Mouse (Mus musculus) ovary, postnatal 14 days (tissue): ENCODE measurements around the gene Armh3.

Experiments used
- DNase-seq: peaks from one replicate; pipeline ENCODE4 v3.0.0; 2022; ENCODE audit warnings: low spot score

Armh3 gene

GRCm38 (mm10) chr19:45997785-45998693, at the start of gene Armh3:
TSS of gene Armh3 (minus strand) at chr19:45998488.
- peak; percentile 81 for DNase-seq

DNA sequence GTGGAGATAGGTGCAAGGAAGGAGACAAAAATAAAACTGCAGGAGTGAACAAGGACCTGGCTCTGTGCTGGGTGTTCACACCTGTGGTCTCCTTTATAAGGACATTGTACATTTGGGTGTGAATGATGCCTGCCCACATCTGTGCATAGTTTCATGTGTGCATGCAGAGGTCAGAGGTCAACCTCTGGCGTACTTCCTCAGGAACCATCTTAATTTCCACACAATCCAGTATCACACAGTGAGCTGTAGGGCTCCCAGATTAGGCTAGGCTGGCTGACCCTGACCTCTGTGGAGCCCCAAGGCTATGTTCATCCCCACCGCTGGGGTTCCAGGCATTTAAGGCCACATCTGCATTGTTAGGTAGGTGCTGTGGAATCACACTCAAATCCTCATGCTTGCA, 49.1 kb upstream of the Armh3 start:
- no peak for DNase-seq

GRCm38 (mm10) chr19:46046621-46047025, 48.3 kb upstream of the Armh3 start:
- DNase-seq, result no peak

- peak; percentile 45 for DNase-seq
These were observed 47.5 kb upstream of the Armh3 start for GRCm38 (mm10) chr19:46045696-46046311.

DNA sequence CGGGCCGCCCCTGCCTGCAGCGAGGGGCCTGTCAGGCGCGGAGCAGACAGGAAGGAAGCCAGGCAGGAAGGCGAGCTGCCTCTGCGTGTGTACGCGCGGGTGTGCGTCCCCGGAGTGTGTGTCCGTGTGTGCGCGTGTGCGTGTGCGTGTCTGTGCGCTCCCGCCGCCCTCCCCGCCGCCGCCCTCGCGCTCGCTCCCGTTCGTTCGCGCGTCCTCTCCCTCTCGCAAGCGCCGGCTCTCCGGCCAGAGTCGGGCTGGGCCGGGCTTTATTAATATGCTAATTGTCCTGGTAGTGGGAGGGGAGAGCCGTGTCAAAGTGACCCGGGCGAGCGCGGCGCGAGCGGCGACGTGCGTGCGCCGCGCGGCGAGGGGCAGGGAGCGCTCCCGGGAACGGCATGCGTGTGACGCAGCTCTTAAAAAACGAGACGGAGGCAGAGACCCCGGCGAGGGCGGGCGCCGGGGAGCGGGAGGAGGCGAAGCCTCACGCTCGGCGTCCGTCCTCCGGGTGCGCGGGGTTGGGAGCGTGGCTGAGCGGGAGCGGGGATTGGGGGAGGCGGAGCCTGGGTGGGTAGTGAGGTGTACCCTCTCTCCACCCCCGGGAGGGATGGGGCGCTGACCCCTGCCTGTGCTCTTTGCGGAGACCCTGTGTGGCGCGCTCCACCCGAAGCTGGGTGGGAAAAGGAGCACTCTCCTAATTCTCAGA, 46.9 kb upstream of the Armh3 start, which contains the start of gene Ldb1:
Gene Ldb1 (minus strand): TSS at position 222 of the 703 bp plus-strand sequence.
- DNase-seq, result peak; percentile 80

- DNase-seq, result no peak
These were observed 46.1 kb upstream of the Armh3 start, which contains the start of gene Pprc1 for GRCm38 (mm10) chr19:46044271-46044992. TSS of gene Pprc1 (plus strand) at chr19:46044886.

DNA sequence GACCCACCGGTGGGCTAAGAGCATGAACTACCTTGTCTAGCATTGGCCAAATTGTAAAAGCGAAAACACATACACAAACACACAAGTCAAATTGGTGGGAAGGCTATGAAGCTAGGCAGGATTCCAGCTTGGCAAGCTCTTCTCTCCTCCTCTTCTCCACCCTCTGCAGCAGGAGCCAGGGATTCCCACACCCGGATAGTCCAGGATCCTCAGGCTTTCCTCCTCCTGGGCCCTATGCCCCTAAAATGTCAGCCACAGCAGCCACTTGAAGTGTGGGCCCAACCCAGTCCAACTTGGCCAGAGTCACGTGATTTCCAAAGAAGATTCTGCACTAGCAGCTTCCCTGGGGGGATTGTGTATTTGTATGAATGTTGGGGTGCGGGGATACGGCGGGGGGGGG, 45.1 kb upstream of the Armh3 start:
- DNase-seq, result no peak

GRCm38 (mm10) chr19:46042476-46043011, 44.3 kb upstream of the Armh3 start:
- no peak for DNase-seq

- DNase-seq, result peak; percentile 89
These were observed 43.7 kb upstream of the Armh3 start for GRCm38 (mm10) chr19:46041933-46042475.

DNA sequence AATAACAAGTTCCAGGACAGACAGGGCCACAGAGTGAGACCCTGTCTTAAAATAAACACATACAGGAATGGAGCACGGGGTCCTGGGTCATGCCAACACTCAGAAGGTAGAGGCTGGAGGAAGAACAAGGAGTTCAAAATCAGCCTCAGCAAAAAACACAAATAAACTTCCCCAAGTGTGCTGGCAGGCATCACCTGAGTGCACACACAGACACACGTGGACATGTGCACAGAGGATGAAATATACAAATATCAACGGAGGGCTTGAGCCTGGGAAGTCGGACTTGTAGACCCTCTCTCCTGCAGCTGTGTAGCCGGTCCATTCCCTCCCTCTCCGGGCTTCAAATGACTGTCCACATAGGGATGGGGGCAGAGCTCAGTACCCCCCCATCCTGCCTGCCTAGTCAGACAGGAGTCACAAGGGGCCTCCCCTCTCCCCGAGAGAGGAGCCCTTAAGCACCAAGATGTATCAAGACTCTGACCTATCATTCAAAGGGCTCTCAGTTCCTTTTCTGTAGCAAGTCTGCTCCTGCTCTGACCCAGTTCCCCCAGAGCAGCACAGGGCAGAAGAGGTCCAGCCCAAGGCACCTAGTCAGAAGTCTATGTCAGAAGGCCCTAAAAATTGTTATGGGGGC, 43.1 kb upstream of the Armh3 start:
- DNase-seq, result no peak

DNA sequence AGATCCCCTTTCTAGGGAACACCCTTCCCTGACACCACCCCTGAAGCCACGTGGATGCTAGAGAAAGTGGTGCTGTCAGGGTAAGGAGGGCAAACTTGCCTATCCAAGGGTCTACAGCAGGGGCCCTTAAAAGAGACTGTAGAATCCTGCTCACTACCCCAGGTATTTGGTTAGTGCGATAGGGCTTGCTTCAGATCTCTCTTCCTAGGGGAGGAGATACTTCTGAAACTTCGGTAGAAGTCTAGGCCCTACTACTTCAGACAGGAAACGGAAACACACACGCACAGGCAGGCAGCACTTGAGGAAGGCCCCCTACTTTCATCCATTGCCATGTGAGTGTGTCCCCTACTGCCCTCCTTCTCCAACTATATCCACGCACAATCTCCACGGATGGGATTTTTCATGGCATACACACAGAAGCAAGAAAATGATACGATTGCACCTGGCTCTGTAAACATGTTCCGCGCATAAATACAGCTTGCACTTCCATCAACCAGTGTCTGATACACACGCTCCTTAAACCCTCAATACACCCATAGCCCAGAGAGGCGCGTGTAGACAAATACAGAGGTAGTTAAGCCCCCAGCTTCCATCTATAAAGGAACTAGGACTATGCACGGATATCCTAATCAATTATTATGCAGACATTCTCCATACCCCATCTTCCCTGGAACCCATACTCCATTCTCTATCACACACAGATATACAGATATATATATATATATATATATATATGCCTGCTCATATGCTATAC, 42.0 kb upstream of the Armh3 start:
- DNase-seq, result no peak

DNA sequence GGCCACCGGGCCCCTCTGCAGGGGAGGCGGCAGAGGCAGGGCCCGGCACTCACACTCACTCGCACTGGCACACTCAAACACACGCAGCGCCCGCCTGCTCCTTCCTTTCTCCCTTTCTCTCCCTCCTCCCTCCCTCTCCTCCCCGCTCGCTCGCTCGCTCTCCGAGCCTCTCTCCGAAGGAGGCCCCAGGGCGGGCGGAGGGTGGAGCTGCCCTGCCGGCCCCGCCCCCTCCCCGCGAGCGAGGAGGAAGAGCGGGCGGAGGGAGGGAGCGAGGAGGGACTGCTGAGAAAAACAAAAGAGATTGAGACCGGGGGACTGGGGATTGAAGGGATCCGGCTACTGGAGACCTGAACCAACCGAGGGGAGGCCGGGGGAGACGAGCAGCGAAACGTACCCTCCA, 41.2 kb upstream of the Armh3 start:
- DNase-seq, result peak; percentile 81

- no peak for DNase-seq
These were observed 40.6 kb upstream of the Armh3 start for GRCm38 (mm10) chr19:46038851-46039260.

DNA sequence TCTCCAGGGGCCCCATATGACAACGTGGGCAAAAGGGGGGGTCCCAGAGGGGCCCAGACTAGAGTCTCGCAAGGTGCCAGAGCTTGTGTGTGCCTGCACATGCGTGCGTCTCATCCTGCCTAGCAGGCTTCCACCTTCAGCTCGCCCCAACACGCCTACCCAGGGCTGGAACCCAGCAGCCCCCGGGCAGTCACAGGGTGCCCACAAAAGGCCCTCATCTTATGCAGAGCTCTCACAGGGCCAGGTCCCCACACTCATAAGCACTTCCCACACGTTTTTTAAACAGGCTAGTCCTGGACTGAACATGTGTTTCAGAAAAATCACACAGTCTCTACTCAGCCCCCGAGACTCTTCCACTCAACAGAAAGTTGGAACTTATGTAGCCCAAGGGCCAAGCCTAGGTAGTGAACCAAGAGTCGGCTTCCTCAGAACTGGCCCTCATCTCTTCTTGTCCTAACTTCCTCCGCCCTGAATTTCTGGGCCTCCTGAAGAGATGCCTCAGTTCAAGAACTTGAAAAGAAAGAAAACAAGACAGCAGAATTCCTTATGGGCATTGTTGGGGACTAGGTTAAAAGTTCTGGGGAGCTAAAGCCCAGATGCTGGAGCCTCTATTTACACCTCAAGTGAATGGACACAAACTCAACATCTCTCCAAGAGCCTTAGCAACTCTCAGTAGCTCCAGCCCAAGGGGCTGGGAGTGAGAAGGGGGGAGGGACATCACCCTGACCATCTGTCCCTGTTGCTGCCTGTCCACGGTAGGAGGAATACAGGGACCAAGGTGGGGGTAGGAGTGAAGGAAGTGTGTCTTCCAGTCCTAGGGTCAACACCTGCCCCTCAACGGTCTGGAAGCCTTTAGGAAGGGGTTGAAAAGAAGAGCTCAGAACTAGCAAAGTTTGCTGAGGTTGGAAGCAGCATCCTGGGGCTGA, 39.9 kb upstream of the Armh3 start:
- no peak for DNase-seq

DNA sequence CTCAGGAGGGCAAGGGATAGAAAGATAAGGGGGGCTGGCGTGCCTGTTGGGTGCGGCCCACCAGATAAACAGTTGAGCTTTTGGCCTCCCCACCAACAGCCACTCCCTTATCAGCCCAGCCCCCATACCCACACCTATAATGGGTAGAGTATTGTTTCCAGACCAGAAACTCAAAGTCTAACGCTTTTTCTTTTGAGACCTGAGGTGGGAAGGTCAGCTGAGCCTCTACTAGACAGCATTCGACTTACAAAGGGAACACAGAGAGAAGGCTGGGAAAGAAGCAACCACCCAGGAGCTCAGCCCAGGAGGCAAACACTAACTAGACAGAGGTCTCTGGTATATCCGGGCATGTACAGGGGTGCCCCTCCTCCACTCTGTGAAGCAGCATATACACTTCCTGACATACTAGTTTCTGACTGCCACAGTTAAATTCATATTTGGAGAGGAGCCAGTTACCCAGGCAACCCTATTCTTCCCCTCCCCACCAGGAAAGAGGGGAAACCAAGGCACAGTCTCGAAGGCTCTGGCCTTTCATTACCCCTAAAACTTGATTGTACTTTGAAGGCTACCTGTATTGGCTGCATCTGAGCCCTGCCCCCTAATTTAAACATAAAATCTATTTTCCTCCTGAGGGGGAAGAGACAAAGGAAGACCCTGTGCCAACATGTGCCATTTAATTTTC, 39.1 kb upstream of the Armh3 start:
- no peak for DNase-seq

GRCm38 (mm10) chr19:46036477-46037242, 38.4 kb upstream of the Armh3 start:
- DNase-seq, result no peak

DNA sequence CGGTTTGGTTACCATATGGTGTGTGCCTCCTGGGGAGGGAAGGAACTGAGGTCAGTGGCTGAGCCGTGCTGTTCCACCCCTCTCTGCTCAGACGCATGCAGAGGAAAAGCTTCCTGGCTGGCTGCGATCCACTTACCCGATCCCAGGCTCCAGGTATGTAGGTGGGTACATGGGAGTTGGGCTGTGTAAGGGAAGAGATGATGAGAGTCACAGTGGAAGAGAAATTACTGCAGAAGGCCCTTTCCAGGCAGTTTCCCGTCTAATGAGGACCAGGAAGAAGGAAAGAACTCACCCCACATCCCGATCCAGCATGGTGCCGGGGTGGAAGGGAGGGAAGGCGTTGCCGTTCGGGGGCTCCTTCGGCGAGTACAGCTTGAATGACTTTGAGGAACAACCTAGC, 37.7 kb upstream of the Armh3 start:
- no peak for DNase-seq

GRCm38 (mm10) chr19:46033911-46034310, 35.6 kb upstream of the Armh3 start:
- no peak for DNase-seq
